Mouse (Mus musculus): Measurements from ENCODE around the gene Ptprg. TPM values are rescaled to one million over a fixed set of nuclear protein-coding genes. Genes with fewer than 3 reads are reported as not detected.

The Ptprg gene
- polyA plus RNA-seq, 1 experiment from 2014 or later = 15.8 TPM

DNA sequence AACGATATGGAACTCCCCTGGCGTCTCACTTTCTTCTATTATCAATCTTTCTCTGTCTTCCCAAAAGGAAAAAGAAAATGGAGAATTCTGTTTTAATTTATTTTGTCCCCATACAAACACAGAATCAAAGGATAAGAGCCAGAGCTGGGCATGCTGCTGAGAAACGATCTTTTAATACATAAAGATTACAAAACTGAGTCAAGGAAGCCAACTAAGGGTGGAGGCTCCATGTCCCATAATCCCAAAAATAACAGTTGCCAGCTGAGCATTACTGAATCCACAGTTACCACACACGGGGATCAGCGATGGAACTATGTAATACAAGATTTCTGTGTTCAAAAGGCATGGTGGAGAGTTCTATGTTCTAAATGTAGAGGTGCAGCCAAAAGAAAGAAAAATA is 86.0 kb downstream of the Ptprg start:
- no peak overlapping the region for H3K4me2 ChIP-seq (ENCODE audit: low read length)
- WGBS = 92% methylated on average over 5 of the region's 5 CpGs
- H3K4me3 ChIP-seq (ENCODE audit: control insufficient read depth in 1 of 2, insufficient read depth in 1 of 2, low read depth in 1 of 2, low read length in 2 of 2) = no peak overlapping the region
- no peaks in the 10 kb centered on the region for H3K9me3 ChIP-seq (ENCODE audit: control insufficient read depth, low read length)
- peaks cover 3% of the 10 kb centered on the region in 2 experiments; a peak in 1 of 4 replicates for H3K4me1 ChIP-seq (ENCODE audit: control insufficient read depth in 2 of 2, insufficient read depth in 2 of 2, low read length in 2 of 2)
- no peaks in the 10 kb centered on the region for H3K27me3 ChIP-seq (ENCODE audit: control insufficient read depth, insufficient read depth, low read length)
- H3K36me3 ChIP-seq (ENCODE audit: control insufficient read depth, insufficient read depth, low read length) = no peaks in the 10 kb centered on the region
- no peak overlapping the region for H3K9ac ChIP-seq (ENCODE audit: low read length)
- no peak for ATAC-seq (ENCODE audit: insufficient number of reproducible peaks, insufficient read depth, low FRiP score, low read depth)
- H3K27ac ChIP-seq (replicated peaks in 1 of 2; ENCODE audit: control insufficient read depth in 1 of 2, insufficient read depth in 1 of 2, low read depth in 2 of 2, low read length in 2 of 2) = no peak overlapping the region

- Histone ChIP-seq H3K27me3 (ENCODE audit: control insufficient read depth, insufficient read depth, low read length) (no peaks in the 10 kb centered on the region), H3K4me3 (ENCODE audit: control insufficient read depth in 1 of 2, insufficient read depth in 1 of 2, low read depth in 1 of 2, low read length in 2 of 2) (no peak overlapping the region), H3K9me3 (ENCODE audit: control insufficient read depth, low read length) (no peaks in the 10 kb centered on the region), H3K9ac (ENCODE audit: low read length) (no peak overlapping the region), H3K36me3 (ENCODE audit: control insufficient read depth, insufficient read depth, low read length) (no peaks in the 10 kb centered on the region), H3K27ac (replicated peaks in 1 of 2; ENCODE audit: control insufficient read depth in 1 of 2, insufficient read depth in 1 of 2, low read depth in 2 of 2, low read length in 2 of 2) (no peak overlapping the region), H3K4me2 (ENCODE audit: low read length) (no peak overlapping the region), H3K4me1 (ENCODE audit: control insufficient read depth in 2 of 2, insufficient read depth in 2 of 2, low read length in 2 of 2) (peaks cover 0 to 3% of the 10 kb centered on the region in 2 experiments; a peak in 1 of 4 replicates)
- ATAC-seq (ENCODE audit: insufficient number of reproducible peaks, insufficient read depth, low FRiP score, low read depth) = no peak
Observed at GRCm38 (mm10) chr14:11640372-11640771, 87.0 kb downstream of the Ptprg start.

- no peak for ATAC-seq (ENCODE audit: insufficient number of reproducible peaks, insufficient read depth, low FRiP score, low read depth)
- Histone ChIP-seq H3K4me1 (ENCODE audit: control insufficient read depth in 2 of 2, insufficient read depth in 2 of 2, low read length in 2 of 2) (peaks cover 0 to 3% of the 10 kb centered on the region in 2 experiments; a peak in 1 of 4 replicates), H3K27ac (replicated peaks in 1 of 2; ENCODE audit: control insufficient read depth in 1 of 2, insufficient read depth in 1 of 2, low read depth in 2 of 2, low read length in 2 of 2) (no peak overlapping the region), H3K9me3 (ENCODE audit: control insufficient read depth, low read length) (no peaks in the 10 kb centered on the region), H3K4me2 (ENCODE audit: low read length) (no peak overlapping the region), H3K9ac (ENCODE audit: low read length) (no peak overlapping the region), H3K4me3 (ENCODE audit: control insufficient read depth in 1 of 2, insufficient read depth in 1 of 2, low read depth in 1 of 2, low read length in 2 of 2) (no peak overlapping the region), H3K36me3 (ENCODE audit: control insufficient read depth, insufficient read depth, low read length) (no peaks in the 10 kb centered on the region), H3K27me3 (ENCODE audit: control insufficient read depth, insufficient read depth, low read length) (no peaks in the 10 kb centered on the region)
- WGBS = 82% methylated on average over 3 of the region's 3 CpGs
Observed at GRCm38 (mm10) chr14:11640996-11641395, 87.7 kb downstream of the Ptprg start.

- WGBS = 90% methylated on average over 1 of the region's 1 CpGs
- Histone ChIP-seq H3K4me1 (ENCODE audit: control insufficient read depth in 2 of 2, insufficient read depth in 2 of 2, low read length in 2 of 2) (peaks cover 0 to 3% of the 10 kb centered on the region in 2 experiments; a peak in 1 of 4 replicates), H3K4me3 (ENCODE audit: control insufficient read depth in 1 of 2, insufficient read depth in 1 of 2, low read depth in 1 of 2, low read length in 2 of 2) (no peak overlapping the region), H3K4me2 (ENCODE audit: low read length) (no peak overlapping the region), H3K27me3 (ENCODE audit: control insufficient read depth, insufficient read depth, low read length) (no peaks in the 10 kb centered on the region), H3K36me3 (ENCODE audit: control insufficient read depth, insufficient read depth, low read length) (no peaks in the 10 kb centered on the region), H3K27ac (replicated peaks in 1 of 2; ENCODE audit: control insufficient read depth in 1 of 2, insufficient read depth in 1 of 2, low read depth in 2 of 2, low read length in 2 of 2) (no peak overlapping the region), H3K9ac (ENCODE audit: low read length) (no peak overlapping the region), H3K9me3 (ENCODE audit: control insufficient read depth, low read length) (no peaks in the 10 kb centered on the region)
- ATAC-seq (ENCODE audit: insufficient number of reproducible peaks, insufficient read depth, low FRiP score, low read depth) = no peak
Observed at GRCm38 (mm10) chr14:11642977-11643376, 89.6 kb downstream of the Ptprg start.

GRCm38 (mm10) chr14:11657374-11657773 is 104.0 kb downstream of the Ptprg start:
- 66% methylated on average over 6 of the region's 6 CpGs for WGBS
- H3K4me1 ChIP-seq (ENCODE audit: control insufficient read depth in 2 of 2, insufficient read depth in 2 of 2, low read length in 2 of 2) = peaks cover 0 to 6% of the 10 kb centered on the region in 2 experiments; a peak in 2 of 4 replicates
- no peak overlapping the region for H3K9ac ChIP-seq (ENCODE audit: low read length)
- H3K27ac ChIP-seq (replicated peaks in 1 of 2; ENCODE audit: control insufficient read depth in 1 of 2, insufficient read depth in 1 of 2, low read depth in 2 of 2, low read length in 2 of 2) = no peak overlapping the region
- H3K36me3 ChIP-seq (ENCODE audit: control insufficient read depth, insufficient read depth, low read length) = no peaks in the 10 kb centered on the region
- H3K4me3 ChIP-seq (ENCODE audit: control insufficient read depth in 1 of 2, insufficient read depth in 1 of 2, low read depth in 1 of 2, low read length in 2 of 2) = no peak overlapping the region
- no peaks in the 10 kb centered on the region for H3K27me3 ChIP-seq (ENCODE audit: control insufficient read depth, insufficient read depth, low read length)
- no peaks in the 10 kb centered on the region for H3K9me3 ChIP-seq (ENCODE audit: control insufficient read depth, low read length)
- no peak overlapping the region for H3K4me2 ChIP-seq (ENCODE audit: low read length)
- no peak for ATAC-seq (ENCODE audit: insufficient number of reproducible peaks, insufficient read depth, low FRiP score, low read depth)

GRCm38 (mm10) chr14:11663661-11664215 is 110.4 kb downstream of the Ptprg start:
- 47% methylated on average over 11 of the region's 11 CpGs for WGBS
- Histone ChIP-seq H3K4me1 (ENCODE audit: control insufficient read depth in 2 of 2, insufficient read depth in 2 of 2, low read length in 2 of 2) (peaks cover 0 to 2% of the 10 kb centered on the region in 2 experiments; a peak in 1 of 4 replicates), H3K36me3 (ENCODE audit: control insufficient read depth, insufficient read depth, low read length) (no peaks in the 10 kb centered on the region), H3K9ac (ENCODE audit: low read length) (no peak overlapping the region), H3K4me2 (ENCODE audit: low read length) (no peak overlapping the region), H3K27me3 (ENCODE audit: control insufficient read depth, insufficient read depth, low read length) (no peaks in the 10 kb centered on the region), H3K4me3 (ENCODE audit: control insufficient read depth in 1 of 2, insufficient read depth in 1 of 2, low read depth in 1 of 2, low read length in 2 of 2) (no peak overlapping the region), H3K9me3 (ENCODE audit: control insufficient read depth, low read length) (no peaks in the 10 kb centered on the region), H3K27ac (replicated peaks in 1 of 2; ENCODE audit: control insufficient read depth in 1 of 2, insufficient read depth in 1 of 2, low read depth in 2 of 2, low read length in 2 of 2) (no peak overlapping the region)
- no peak for ATAC-seq (ENCODE audit: insufficient number of reproducible peaks, insufficient read depth, low FRiP score, low read depth)

- WGBS = 54% methylated on average over 9 of the region's 9 CpGs
- no peak overlapping the region for H3K9ac ChIP-seq (ENCODE audit: low read length)
- H3K9me3 ChIP-seq (ENCODE audit: control insufficient read depth, low read length) = no peaks in the 10 kb centered on the region
Observed at GRCm38 (mm10) chr14:11664302-11664701, 111.0 kb downstream of the Ptprg start.

DNA sequence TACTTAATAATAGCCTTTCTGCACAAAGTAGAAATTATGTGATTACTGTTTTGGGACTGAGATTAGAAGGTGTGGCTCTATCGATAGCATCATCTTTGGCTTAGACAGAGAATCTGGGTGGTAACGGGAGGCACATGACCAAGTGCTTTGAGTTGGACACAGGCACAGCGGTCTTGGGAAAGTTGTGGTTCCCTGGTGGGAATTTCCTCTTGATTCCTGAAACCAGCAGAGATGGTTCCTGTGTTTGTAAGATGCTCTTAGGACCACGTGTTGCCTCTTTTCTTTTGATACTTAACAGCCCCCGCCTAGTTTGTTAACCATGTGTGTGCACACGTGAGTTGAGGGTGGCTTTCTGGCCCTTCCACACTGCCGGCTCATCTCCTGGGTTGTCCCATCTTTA is 111.7 kb downstream of the Ptprg start:
- Histone ChIP-seq H3K9ac (ENCODE audit: low read length) (no peak overlapping the region), H3K4me1 (ENCODE audit: control insufficient read depth in 2 of 2, insufficient read depth in 2 of 2, low read length in 2 of 2) (peaks cover 0 to 2% of the 10 kb centered on the region in 2 experiments; a peak in 1 of 4 replicates), H3K27ac (replicated peaks in 1 of 2; ENCODE audit: control insufficient read depth in 1 of 2, insufficient read depth in 1 of 2, low read depth in 2 of 2, low read length in 2 of 2) (no peak overlapping the region), H3K9me3 (ENCODE audit: control insufficient read depth, low read length) (no peaks in the 10 kb centered on the region), H3K4me2 (ENCODE audit: low read length) (no peak overlapping the region), H3K27me3 (ENCODE audit: control insufficient read depth, insufficient read depth, low read length) (no peaks in the 10 kb centered on the region), H3K36me3 (ENCODE audit: control insufficient read depth, insufficient read depth, low read length) (no peaks in the 10 kb centered on the region), H3K4me3 (ENCODE audit: control insufficient read depth in 1 of 2, insufficient read depth in 1 of 2, low read depth in 1 of 2, low read length in 2 of 2) (no peak overlapping the region)
- 77% methylated on average over 7 of the region's 7 CpGs for WGBS
- ATAC-seq (ENCODE audit: insufficient number of reproducible peaks, insufficient read depth, low FRiP score, low read depth) = no peak

More at GRCm38 (mm10) chr14:11664302-11664701, 111.0 kb downstream of the Ptprg start:
- Histone ChIP-seq H3K4me2 (ENCODE audit: low read length) (no peak overlapping the region), H3K27me3 (ENCODE audit: control insufficient read depth, insufficient read depth, low read length) (no peaks in the 10 kb centered on the region), H3K27ac (replicated peaks in 1 of 2; ENCODE audit: control insufficient read depth in 1 of 2, insufficient read depth in 1 of 2, low read depth in 2 of 2, low read length in 2 of 2) (no peak overlapping the region), H3K36me3 (ENCODE audit: control insufficient read depth, insufficient read depth, low read length) (no peaks in the 10 kb centered on the region), H3K4me3 (ENCODE audit: control insufficient read depth in 1 of 2, insufficient read depth in 1 of 2, low read depth in 1 of 2, low read length in 2 of 2) (no peak overlapping the region), H3K4me1 (ENCODE audit: control insufficient read depth in 2 of 2, insufficient read depth in 2 of 2, low read length in 2 of 2) (peaks cover 0 to 2% of the 10 kb centered on the region in 2 experiments; a peak in 1 of 4 replicates)
- no peak for ATAC-seq (ENCODE audit: insufficient number of reproducible peaks, insufficient read depth, low FRiP score, low read depth)
